Mouse (Mus musculus) kidney, adult 2 months (tissue): ENCODE measurements around the gene Gxylt2. TPM values are rescaled to one million over a fixed set of nuclear protein-coding genes. Genes with fewer than 3 reads are reported as not detected.
A peak's percentile ranks its signal among the peaks of the same experiment; 100 is the strongest.

Experiments used
- DNase-seq: peaks from one replicate; pipeline ENCODE4 v3.0.0; 2021
- H3K27ac ChIP-seq: fragments of 200-500 bp; 2 replicates; pipeline ENCODE4 v1.5.1; 2012; ENCODE audit warnings: low read depth, low read length, control low read depth, inconsistent platforms; ENCODE audit not compliant: insufficient read depth
- H3K27me3 ChIP-seq: fragments of 200-500 bp; replicated peaks from 2 replicates; pipeline ENCODE4 v1.6.1; 2012; ENCODE audit warnings: mild to moderate bottlenecking, moderate library complexity, low read length, inconsistent platforms; ENCODE audit not compliant: control insufficient read depth, insufficient read depth
- H3K36me3 ChIP-seq: fragments of 200-500 bp; 2 replicates; pipeline ENCODE4 v1.6.1; 2012; ENCODE audit warnings: mild to moderate bottlenecking, moderate library complexity, low read length, inconsistent platforms; ENCODE audit not compliant: control insufficient read depth, insufficient read depth
- H3K4me1 ChIP-seq: fragments of 200-500 bp; 2 replicates; pipeline ENCODE4 v1.6.1; 2011; ENCODE audit warnings: low read length; ENCODE audit not compliant: control insufficient read depth, insufficient read depth
- H3K4me3 ChIP-seq: fragments of 200-500 bp; 2 replicates; pipeline ENCODE4 v1.5.1; 2011; ENCODE audit warnings: mild to moderate bottlenecking, low read depth, low read length, control low read depth; ENCODE audit not compliant: insufficient read depth
- CTCF ChIP-seq: fragments of 200-500 bp; conservative IDR thresholded peaks from 2 replicates; pipeline ENCODE4 v1.5.1; 2011; ENCODE audit warnings: low read depth, mild to moderate bottlenecking, control low read depth, low read length, moderate library complexity, mixed read lengths; ENCODE audit not compliant: insufficient read depth, insufficient read length
- POLR2A ChIP-seq: fragments of 200-500 bp; IDR thresholded peaks from one replicate; pipeline ENCODE4 v1.6.1; 2011; ENCODE audit warnings: low read depth, low read length, control low read depth
- WGBS: fragments of 180-500 bp; shearing (Covaris S2); methylation state at CpG from one replicate; pipeline ENCODE4 v1.1.7; 2018; 5-methylcytosine and 5-hydroxymethylcytosine counted together
- polyA plus RNA-seq: library from polyadenylated mRNA; depleted of rRNA; stranded (reverse); fragments of >200 nt; gene quantifications from 2 replicates; pipeline ENCODE4 v1.2.3, GENCODE M21; 2012

Gxylt2 gene
- polyA plus RNA-seq, 1 experiment = 0.66 TPM

DNA sequence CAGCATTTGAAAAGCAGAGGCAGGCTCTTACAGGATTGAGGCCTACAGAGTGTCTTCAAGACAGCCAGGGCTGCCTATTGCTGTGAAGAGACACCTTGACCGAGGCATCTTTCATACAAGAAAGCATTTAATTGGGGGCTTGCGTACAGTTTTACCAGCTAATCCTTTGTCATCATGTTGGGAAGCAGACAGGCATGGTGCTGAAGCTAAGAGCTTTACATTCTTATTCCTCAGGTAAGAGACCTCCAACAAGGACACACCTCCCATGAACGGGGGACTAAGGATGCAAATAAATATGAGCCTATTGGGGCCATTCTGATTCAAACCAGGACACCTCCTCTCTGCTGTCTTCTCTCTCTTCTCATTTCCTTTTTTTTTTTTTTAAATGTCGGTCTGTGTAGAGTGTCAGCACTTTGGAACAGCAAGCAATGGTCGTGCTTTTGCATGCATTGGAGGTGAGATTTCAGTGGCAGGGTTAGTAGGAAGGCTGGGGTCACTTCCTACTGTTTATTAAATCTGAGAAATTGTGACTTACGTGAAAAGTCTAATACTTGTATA lies 103.8 kb downstream of the Gxylt2 start:
- H3K4me3 ChIP-seq = no peak overlapping the region
- 93% methylated on average over 6 of the region's 6 CpGs for WGBS
- TF ChIP-seq POLR2A (no peak), CTCF (no peak)
- no peaks in the 10 kb centered on the region for H3K27me3 ChIP-seq
- H3K27ac ChIP-seq = no peak overlapping the region
- no peaks in the 10 kb centered on the region for H3K4me1 ChIP-seq
- DNase-seq = no peak
- H3K36me3 ChIP-seq = no peaks in the 10 kb centered on the region

DNA sequence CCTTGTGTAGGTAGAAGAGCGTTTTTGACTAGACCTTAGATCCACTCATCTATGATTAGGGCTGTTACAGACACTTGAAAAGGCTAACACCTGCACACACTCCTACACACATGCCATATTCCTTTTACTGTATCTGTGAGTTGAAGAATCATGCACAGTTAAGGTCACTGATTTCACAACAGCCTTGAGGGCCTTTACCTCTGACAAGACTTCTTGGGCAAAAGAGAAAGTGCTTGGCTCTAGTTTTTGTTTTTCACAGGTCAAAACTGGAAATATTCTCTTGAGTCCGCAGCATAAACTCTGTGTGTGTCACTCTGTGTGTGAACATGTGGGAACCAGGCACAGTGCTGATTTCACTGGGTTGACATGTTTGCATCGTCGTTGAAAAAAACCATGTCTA lies 105.6 kb downstream of the Gxylt2 start:
- no peaks in the 10 kb centered on the region for H3K4me1 ChIP-seq
- no peaks in the 10 kb centered on the region for H3K36me3 ChIP-seq
- TF ChIP-seq CTCF = no peak
- H3K27me3 ChIP-seq = no peaks in the 10 kb centered on the region
- no peak for DNase-seq
- no peak overlapping the region for H3K4me3 ChIP-seq
- H3K27ac ChIP-seq = no peak overlapping the region
- 93% methylated on average over 4 of the region's 4 CpGs for WGBS

- 63% methylated on average over 3 of the region's 3 CpGs for WGBS
- Histone ChIP-seq H3K4me3 (no peak overlapping the region), H3K4me1 (no peaks in the 10 kb centered on the region), H3K36me3 (no peaks in the 10 kb centered on the region), H3K27ac (no peak overlapping the region), H3K27me3 (no peaks in the 10 kb centered on the region)
- TF ChIP-seq POLR2A (no peak), CTCF (no peak)
- no peak for DNase-seq
Observed at GRCm38 (mm10) chr6:100811731-100812130, 107.2 kb downstream of the Gxylt2 start.

GRCm38 (mm10) chr6:100821367-100821766 lies 116.8 kb downstream of the Gxylt2 start:
- TF ChIP-seq CTCF (no peak), POLR2A (no peak)
- H3K27ac ChIP-seq = no peak overlapping the region
- DNase-seq = no peak
- H3K27me3 ChIP-seq = no peaks in the 10 kb centered on the region
- no peak overlapping the region for H3K4me3 ChIP-seq
- peaks cover 3% of the 10 kb centered on the region; the same call in 1 of the 2 replicates for H3K4me1 ChIP-seq
- H3K36me3 ChIP-seq = no peaks in the 10 kb centered on the region
- 85% methylated on average over 2 of the region's 2 CpGs for WGBS

DNA sequence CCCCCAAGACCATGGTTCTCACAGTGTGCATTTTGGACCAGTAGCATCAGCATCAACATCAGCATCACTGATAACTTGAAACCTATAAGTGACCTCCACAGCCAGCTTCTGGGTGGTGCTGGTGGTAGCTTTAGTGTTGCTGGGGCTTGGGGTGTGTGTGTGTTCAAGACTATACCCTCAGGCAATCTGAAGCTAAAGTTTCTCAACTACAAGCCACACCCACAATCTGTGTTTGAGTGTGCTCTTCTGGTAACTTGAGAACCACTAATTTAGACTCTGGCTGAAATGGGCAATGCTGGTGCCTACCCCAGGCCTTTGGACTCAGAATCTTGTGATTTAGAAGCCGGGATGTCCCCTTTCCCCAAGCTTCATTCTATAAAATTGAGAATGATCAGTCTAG lies 118.8 kb downstream of the Gxylt2 start:
- TF ChIP-seq POLR2A (no peak), CTCF (no peak)
- no peaks in the 10 kb centered on the region for H3K36me3 ChIP-seq
- no peak overlapping the region for H3K4me3 ChIP-seq
- H3K27me3 ChIP-seq = no peaks in the 10 kb centered on the region
- peaks cover 7% of the 10 kb centered on the region; the same call in 1 of the 2 replicates for H3K4me1 ChIP-seq
- DNase-seq = no peak
- WGBS = 85% methylated on average over 1 of the region's 1 CpGs
- H3K27ac ChIP-seq = no peak overlapping the region

- TF ChIP-seq POLR2A (no peak), CTCF (no peak)
- 75% methylated on average over 7 of the region's 7 CpGs for WGBS
- Histone ChIP-seq H3K27me3 (no peaks in the 10 kb centered on the region), H3K36me3 (no peaks in the 10 kb centered on the region), H3K4me3 (no peak overlapping the region), H3K27ac (no peak overlapping the region), H3K4me1 (peaks cover 7% of the 10 kb centered on the region; the same call in 1 of the 2 replicates)
- no peak for DNase-seq
Observed at GRCm38 (mm10) chr6:100824381-100824965, 119.9 kb downstream of the Gxylt2 start.

GRCm38 (mm10) chr6:100826046-100826445 lies 121.5 kb downstream of the Gxylt2 start:
- WGBS = 34% methylated on average over 6 of the region's 6 CpGs

More at GRCm38 (mm10) chr6:100826046-100826445, 121.5 kb downstream of the Gxylt2 start:
- peak; percentile 71 for DNase-seq
- no peaks in the 10 kb centered on the region for H3K27me3 ChIP-seq
- no peak overlapping the region for H3K4me3 ChIP-seq
- TF ChIP-seq POLR2A (no peak), CTCF (no peak)
- H3K36me3 ChIP-seq = no peaks in the 10 kb centered on the region
- peaks cover 7% of the 10 kb centered on the region; the same call in 1 of the 2 replicates for H3K4me1 ChIP-seq
- H3K27ac ChIP-seq = peak overlapping the region; percentile 47; the same call in 1 of the 2 replicates
